Mouse (Mus musculus) liver, embryonic 11.5 days (tissue): Measurements from ENCODE around the gene Ksr1. TPM values are rescaled to one million over a fixed set of nuclear protein-coding genes. Genes with fewer than 3 reads are reported as not detected.

ENCODE experiments used
- ATAC-seq: fragments of 200-750 bp; cut with Nextera tagmentation; replicated peaks from 2 replicates; pipeline ENCODE4 v1.8.0; 2017; ENCODE audit warnings: moderate number of reproducible peaks, mild to moderate bottlenecking, moderate TSS enrichment, moderate library complexity; ENCODE audit not compliant: low FRiP score
- DNase-seq: peaks from one replicate; pipeline ENCODE4 v3.0.0-alpha.2; 2017; ENCODE audit warnings: low spot score
- H3K27ac ChIP-seq: fragments of 300-500 bp; sonication (generic); 2 replicates; pipeline ENCODE4 v1.5.1; 2014; ENCODE audit warnings: mild to moderate bottlenecking, low read depth, low read length, control low read depth
- H3K27me3 ChIP-seq: fragments of 300-500 bp; sonication (generic); replicated peaks from 2 replicates; pipeline ENCODE4 v1.6.1; 2014; ENCODE audit warnings: low read length, mixed read lengths; ENCODE audit not compliant: control insufficient read depth, insufficient read depth
- H3K36me3 ChIP-seq: fragments of 300-500 bp; sonication (generic); 2 replicates; pipeline ENCODE4 v1.6.1; 2014; ENCODE audit warnings: mild to moderate bottlenecking, low read length, moderate library complexity, mixed read lengths; ENCODE audit not compliant: control insufficient read depth, insufficient read depth
- H3K4me1 ChIP-seq: fragments of 300-500 bp; sonication (generic); replicated peaks from 2 replicates; pipeline ENCODE4 v1.6.1; 2014; ENCODE audit warnings: low read length, mixed read lengths; ENCODE audit not compliant: control insufficient read depth, insufficient read depth
- H3K4me2 ChIP-seq: fragments of 300-500 bp; sonication (generic); 2 replicates; pipeline ENCODE4 v1.6.1; 2014; ENCODE audit warnings: mild to moderate bottlenecking, control low read depth, moderate library complexity
- H3K4me3 ChIP-seq: fragments of 300-500 bp; sonication (generic); 2 replicates; pipeline ENCODE4 v1.5.1; 2014; ENCODE audit warnings: low read depth, low read length, control low read depth
- H3K9ac ChIP-seq: fragments of 300-500 bp; sonication (generic); 2 replicates; pipeline ENCODE4 v1.6.1; 2014; ENCODE audit warnings: low read depth, low read length, control low read depth
- H3K9me3 ChIP-seq: fragments of 300-500 bp; sonication (generic); 2 replicates; pipeline ENCODE4 v1.6.1; 2016; ENCODE audit warnings: low read length, inconsistent platforms, mixed read lengths; ENCODE audit not compliant: control insufficient read depth
- WGBS: fragments of 180-500 bp; shearing (Covaris S2); extraction: QIAGEN DNeasy Blood & Tissue Kit; methylation state at CpG from one replicate; pipeline ENCODE4 v1.1.7; 2014; 5-methylcytosine and 5-hydroxymethylcytosine counted together
- polyA plus RNA-seq: library from polyadenylated mRNA; unstranded; fragments of >200 nt; fragmentation: Nextera tagmentation; extraction: Ambion mirVana; gene quantifications from 2 replicates; pipeline ENCODE4 v1.2.1, GENCODE M21; 2014

Ksr1 gene
- polyA plus RNA-seq, 1 experiment from 2014 or later: 5.0 TPM

- H3K9ac ChIP-seq: no peak overlapping the region
These were observed 34.2 kb downstream of the Ksr1 start for GRCm38 (mm10) chr11:79111864-79112558.

GRCm38 (mm10) chr11:79110446-79110845 lies 35.8 kb downstream of the Ksr1 start:
- H3K27ac ChIP-seq: no peak overlapping the region
- no peak for DNase-seq

More at GRCm38 (mm10) chr11:79111864-79112558, 34.2 kb downstream of the Ksr1 start:
- ATAC-seq (no peak), DNase-seq (no peak)
- 79% methylated on average over 10 of the region's 10 CpGs for WGBS
- H3K4me1 ChIP-seq: peaks cover 5% of the 10 kb centered on the region; the same call in 1 of the 2 replicates
- no peaks in the 10 kb centered on the region for H3K36me3 ChIP-seq
- H3K9me3 ChIP-seq: no peaks in the 10 kb centered on the region
- H3K4me2 ChIP-seq: no peak overlapping the region
- no peak overlapping the region for H3K27ac ChIP-seq
- H3K27me3 ChIP-seq: no peaks in the 10 kb centered on the region
- H3K4me3 ChIP-seq: no peak overlapping the region

GRCm38 (mm10) chr11:79107934-79108333 lies 38.3 kb downstream of the Ksr1 start:
- ATAC-seq: no peak
- Histone ChIP-seq H3K4me3 (no peak overlapping the region), H3K27me3 (no peaks in the 10 kb centered on the region), H3K27ac (no peak overlapping the region), H3K4me1 (peaks cover 2% of the 10 kb centered on the region; the same call in 1 of the 2 replicates), H3K9me3 (no peaks in the 10 kb centered on the region), H3K36me3 (no peaks in the 10 kb centered on the region), H3K4me2 (no peak overlapping the region), H3K9ac (no peak overlapping the region)
- DNase-seq: no peak
- WGBS: 87% methylated on average over 11 of the region's 11 CpGs

More at GRCm38 (mm10) chr11:79110446-79110845, 35.8 kb downstream of the Ksr1 start:
- Histone ChIP-seq H3K4me1 (peaks cover 2% of the 10 kb centered on the region; the same call in 1 of the 2 replicates), H3K4me2 (no peak overlapping the region), H3K27me3 (no peaks in the 10 kb centered on the region), H3K9me3 (no peaks in the 10 kb centered on the region), H3K4me3 (no peak overlapping the region), H3K36me3 (no peaks in the 10 kb centered on the region), H3K9ac (no peak overlapping the region)
- ATAC-seq: no peak
- WGBS: 73% methylated on average over 4 of the region's 4 CpGs

DNA sequence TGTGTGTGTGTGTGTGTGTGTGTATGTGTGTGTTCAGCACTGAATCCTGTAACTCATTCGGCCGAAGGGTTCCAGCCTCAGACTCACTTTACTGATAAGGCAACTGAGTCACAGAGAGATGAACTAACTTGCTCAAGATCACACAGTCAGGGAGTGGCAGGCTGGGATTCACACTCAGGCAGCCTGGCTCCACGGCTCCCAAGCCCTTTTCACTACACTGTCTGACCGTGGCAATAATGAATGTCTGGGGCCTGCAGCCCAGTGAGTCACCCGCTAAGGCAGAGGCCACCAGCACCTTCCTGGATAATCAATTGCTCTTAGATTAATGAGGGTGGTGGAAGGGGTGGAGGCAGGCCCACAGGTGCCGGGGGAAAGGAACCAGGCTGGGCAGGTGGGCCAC lies 41.2 kb downstream of the Ksr1 start:
- Histone ChIP-seq H3K4me2 (no peak overlapping the region), H3K4me1 (no peaks in the 10 kb centered on the region; the same call in 1 of the 2 replicates), H3K9me3 (no peaks in the 10 kb centered on the region), H3K27me3 (no peaks in the 10 kb centered on the region), H3K36me3 (no peaks in the 10 kb centered on the region), H3K9ac (no peak overlapping the region), H3K27ac (no peak overlapping the region), H3K4me3 (no peak overlapping the region)
- DNase-seq (no peak), ATAC-seq (no peak)
- 75% methylated on average over 6 of the region's 6 CpGs for WGBS

DNA sequence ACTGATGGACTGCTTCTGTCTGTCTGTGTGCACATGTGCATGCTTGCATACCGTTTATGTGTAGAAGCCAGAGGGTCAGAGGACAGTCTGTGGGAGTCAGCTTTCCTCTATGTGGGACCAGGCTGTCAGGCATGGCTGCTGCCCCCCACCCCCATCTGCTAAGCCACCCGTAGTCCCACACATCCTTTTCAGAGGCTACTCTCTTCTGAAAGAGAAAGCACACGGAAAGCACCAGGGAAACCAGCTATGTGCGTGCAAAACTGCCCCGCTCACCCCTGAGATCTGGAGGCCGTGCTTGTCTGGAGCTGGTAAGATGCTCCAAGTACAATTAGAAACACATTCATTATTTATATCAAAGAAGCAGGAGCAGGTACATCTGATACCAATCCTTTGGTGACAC lies 41.7 kb downstream of the Ksr1 start:
- no peaks in the 10 kb centered on the region for H3K27me3 ChIP-seq
- H3K36me3 ChIP-seq: no peaks in the 10 kb centered on the region
- no peaks in the 10 kb centered on the region; the same call in 1 of the 2 replicates for H3K4me1 ChIP-seq
- ATAC-seq (no peak), DNase-seq (no peak)
- no peak overlapping the region for H3K27ac ChIP-seq
- no peak overlapping the region for H3K4me3 ChIP-seq
- H3K4me2 ChIP-seq: no peak overlapping the region
- no peaks in the 10 kb centered on the region for H3K9me3 ChIP-seq
- no peak overlapping the region for H3K9ac ChIP-seq
- 79% methylated on average over 6 of the region's 6 CpGs for WGBS

DNA sequence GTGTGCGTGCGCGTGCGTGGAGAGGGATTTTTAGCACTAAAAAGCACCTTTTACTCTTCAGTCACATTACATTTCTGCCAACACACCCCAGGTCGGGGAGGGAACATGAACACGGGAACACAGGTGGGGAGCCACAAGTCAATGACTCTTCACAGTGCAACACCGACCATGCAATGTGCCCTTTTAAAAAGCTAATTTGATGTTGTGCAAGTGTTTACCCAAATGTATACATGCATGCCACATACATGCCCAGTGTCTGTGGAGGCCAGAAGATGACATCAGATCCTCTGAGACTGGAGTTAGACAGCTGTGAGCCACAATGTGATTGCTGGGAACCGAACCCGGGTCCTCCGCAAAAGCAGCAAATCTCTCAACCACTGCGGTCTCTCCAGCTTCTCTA lies 42.1 kb downstream of the Ksr1 start:
- DNase-seq (no peak), ATAC-seq (no peak)
- peaks cover 4% of the 10 kb centered on the region; the same call in 1 of the 2 replicates for H3K4me1 ChIP-seq
- no peak overlapping the region for H3K4me3 ChIP-seq
- no peaks in the 10 kb centered on the region for H3K36me3 ChIP-seq
- no peaks in the 10 kb centered on the region for H3K9me3 ChIP-seq
- H3K4me2 ChIP-seq: no peak overlapping the region
- H3K27me3 ChIP-seq: no peaks in the 10 kb centered on the region
- 95% methylated on average over 11 of the region's 11 CpGs for WGBS
- H3K9ac ChIP-seq: no peak overlapping the region
- H3K27ac ChIP-seq: no peak overlapping the region

DNA sequence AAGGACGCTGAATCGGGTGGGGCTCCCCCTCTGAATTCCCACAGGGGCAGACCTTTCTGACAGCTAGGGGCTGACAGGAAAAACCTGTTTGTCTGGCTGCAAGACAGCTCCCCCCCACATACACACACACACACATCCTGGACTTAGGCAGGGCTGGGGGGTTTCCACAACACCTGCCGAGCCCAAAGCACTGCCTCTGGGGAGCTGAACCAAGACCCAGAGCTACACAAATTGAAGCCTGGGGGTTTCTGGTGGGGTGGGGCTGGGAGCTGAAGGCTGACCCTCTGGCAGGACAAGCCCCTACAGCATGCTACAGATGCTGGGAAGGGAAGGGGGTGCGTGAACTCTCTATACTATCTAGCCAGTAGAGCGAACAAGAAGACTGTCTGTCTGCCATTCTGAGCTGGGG lies 42.7 kb downstream of the Ksr1 start:
- H3K27me3 ChIP-seq: no peaks in the 10 kb centered on the region
- H3K36me3 ChIP-seq: no peaks in the 10 kb centered on the region
- ATAC-seq (no peak), DNase-seq (no peak)
- no peak overlapping the region for H3K27ac ChIP-seq
- H3K4me1 ChIP-seq: peaks cover 7% of the 10 kb centered on the region; the same call in 1 of the 2 replicates
- no peaks in the 10 kb centered on the region for H3K9me3 ChIP-seq
- 62% methylated on average over 5 of the region's 5 CpGs for WGBS
- H3K4me2 ChIP-seq: no peak overlapping the region
- no peak overlapping the region for H3K9ac ChIP-seq
- H3K4me3 ChIP-seq: no peak overlapping the region

- Histone ChIP-seq H3K27me3 (no peaks in the 10 kb centered on the region), H3K4me2 (no peak overlapping the region), H3K9ac (no peak overlapping the region), H3K4me1 (peaks cover 7% of the 10 kb centered on the region; the same call in 1 of the 2 replicates), H3K36me3 (no peaks in the 10 kb centered on the region), H3K27ac (no peak overlapping the region), H3K9me3 (no peaks in the 10 kb centered on the region), H3K4me3 (no peak overlapping the region)
- 60% methylated on average over 4 of the region's 4 CpGs for WGBS
- DNase-seq (no peak), ATAC-seq (no peak)
These were observed 43.9 kb downstream of the Ksr1 start for GRCm38 (mm10) chr11:79102280-79102679.

DNA sequence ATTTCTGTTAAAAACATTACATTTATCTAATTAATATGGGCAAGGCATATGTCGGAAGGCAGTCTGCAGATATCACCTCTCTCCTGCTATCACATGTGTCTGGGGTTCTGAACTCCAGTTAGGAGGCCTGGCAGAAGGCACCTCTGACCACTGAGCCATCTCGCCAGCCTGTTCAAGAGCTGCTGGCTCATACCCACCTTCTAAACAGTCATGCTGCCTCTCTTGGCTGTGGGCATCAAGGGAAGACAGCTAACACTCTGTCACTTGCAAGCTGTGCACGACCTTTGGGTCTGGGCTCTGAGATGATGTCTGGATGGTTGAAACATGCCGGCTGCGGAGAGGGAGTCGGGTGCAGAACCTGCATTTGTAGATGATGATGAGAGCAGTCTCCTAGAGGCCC lies 44.6 kb downstream of the Ksr1 start:
- Histone ChIP-seq H3K27me3 (no peaks in the 10 kb centered on the region), H3K36me3 (no peaks in the 10 kb centered on the region), H3K4me1 (peaks cover 7% of the 10 kb centered on the region; the same call in 1 of the 2 replicates), H3K27ac (no peak overlapping the region), H3K9me3 (no peaks in the 10 kb centered on the region), H3K9ac (no peak overlapping the region), H3K4me3 (no peak overlapping the region), H3K4me2 (no peak overlapping the region)
- no peak for DNase-seq
- WGBS: 94% methylated on average over 6 of the region's 6 CpGs
- ATAC-seq: no peak
